Mouse (Mus musculus) heart, embryonic 14.5 days (tissue): ENCODE measurements at regions not wholly inside any gene's neighbourhood (a gene's known extent, or its start where the extent isn't known, plus 50 kb on each side); places are given as distances from the start of the nearest gene placed in this dataset.

Experiments
- ATAC-seq: fragments of 200-750 bp; cut with Nextera tagmentation; 2 replicates; pipeline ENCODE4 v1.8.0; 2017; ENCODE audit warnings: low read depth, moderate TSS enrichment; ENCODE audit not compliant: insufficient number of reproducible peaks, insufficient read depth, low FRiP score
- H3K27ac ChIP-seq, 2 experiments: fragments of 200-500 bp in 1 of 2; fragments of 300-500 bp in 1 of 2; sonication (generic) in 1 of 2; replicated peaks in 1 of 2; 2 replicates each; pipeline ENCODE4 v1.5.1; 2012 to 2014; ENCODE audit warnings: low read depth in 2 of 2, low read length in 2 of 2, control low read depth in 1 of 2, mild to moderate bottlenecking in 1 of 2, mixed read lengths in 1 of 2; ENCODE audit not compliant: control insufficient read depth in 1 of 2, insufficient read depth in 1 of 2
- H3K27me3 ChIP-seq: fragments of 300-500 bp; sonication (generic); 2 replicates; pipeline ENCODE4 v1.6.1; 2014; ENCODE audit warnings: mild to moderate bottlenecking, low read length, control low read depth; ENCODE audit not compliant: control insufficient read depth, insufficient read depth
- H3K36me3 ChIP-seq: fragments of 300-500 bp; sonication (generic); 2 replicates; pipeline ENCODE4 v1.6.1; 2014; ENCODE audit warnings: mild to moderate bottlenecking, control low read depth, low read length, mixed read lengths; ENCODE audit not compliant: control insufficient read depth, insufficient read depth
- H3K4me1 ChIP-seq, 2 experiments: fragments of 200-500 bp in 1 of 2; fragments of 300-500 bp in 1 of 2; sonication (generic) in 1 of 2; 2 replicates each; pipeline ENCODE4 v1.6.1; 2012 to 2014; ENCODE audit warnings: low read length in 2 of 2, control low read depth in 1 of 2, mixed read lengths in 1 of 2; ENCODE audit not compliant: control insufficient read depth in 2 of 2, insufficient read depth in 2 of 2
- H3K4me2 ChIP-seq: fragments of 300-500 bp; sonication (generic); 2 replicates; pipeline ENCODE4 v1.6.1; 2014; ENCODE audit warnings: mild to moderate bottlenecking, low read length
- H3K4me3 ChIP-seq, 2 experiments: fragments of 200-500 bp in 1 of 2; fragments of 300-500 bp in 1 of 2; sonication (generic) in 1 of 2; 2 replicates each; pipeline ENCODE4 v1.5.1; 2012 to 2014; ENCODE audit warnings: low read length in 2 of 2, mild to moderate bottlenecking in 2 of 2, control low read depth in 1 of 2, low read depth in 1 of 2, moderate library complexity in 1 of 2; ENCODE audit not compliant: control insufficient read depth in 1 of 2, insufficient read depth in 1 of 2
- H3K9ac ChIP-seq: fragments of 300-500 bp; sonication (generic); 2 replicates; pipeline ENCODE4 v1.6.1; 2014; ENCODE audit warnings: mild to moderate bottlenecking, low read length
- H3K9me3 ChIP-seq: fragments of 300-500 bp; sonication (generic); 2 replicates; pipeline ENCODE4 v1.6.1; 2016; ENCODE audit warnings: low read length, control low read depth; ENCODE audit not compliant: control insufficient read depth
- WGBS: fragments of 180-500 bp; shearing (Covaris S2); extraction: QIAGEN DNeasy Blood & Tissue Kit; methylation state at CpG from one replicate; pipeline ENCODE4 v1.1.7; 2014; 5-methylcytosine and 5-hydroxymethylcytosine counted together

DNA sequence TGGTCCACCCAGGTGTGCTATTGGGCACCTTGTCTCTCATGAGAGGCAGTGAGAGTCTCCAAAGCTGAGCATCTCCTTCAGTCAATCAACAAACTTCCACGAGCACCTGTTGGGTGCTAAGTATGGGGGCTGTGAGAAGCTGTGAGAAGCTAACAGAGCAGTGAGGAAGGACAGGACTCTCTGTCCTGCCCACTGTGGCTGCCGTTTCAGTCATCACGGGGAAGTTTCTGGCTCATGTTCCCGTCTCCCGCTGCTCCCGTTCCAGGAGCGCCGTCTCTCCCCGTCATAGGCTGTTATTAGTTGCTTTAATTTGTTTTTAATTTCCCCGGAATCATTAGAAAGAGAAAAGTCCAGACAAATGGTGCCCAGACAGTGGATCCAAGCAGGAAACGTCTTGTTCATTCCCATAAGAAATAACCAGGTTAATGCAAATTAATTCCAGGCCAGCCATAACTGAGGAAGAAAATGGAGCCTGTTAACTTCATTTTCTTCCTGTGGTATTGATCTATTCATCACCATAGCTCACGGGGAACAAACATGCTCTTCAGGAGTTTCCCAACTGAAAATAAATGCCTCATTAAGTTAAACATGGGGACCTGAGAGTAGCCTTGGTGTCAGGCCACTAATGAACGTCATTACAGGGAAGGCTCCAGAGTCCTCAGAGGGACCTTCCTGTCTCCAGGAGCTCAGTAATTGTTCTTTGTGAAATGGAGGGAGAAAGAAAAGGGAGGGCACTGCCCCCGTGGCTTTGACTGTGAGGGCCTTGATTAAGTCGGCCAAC, 70.3 kb downstream of the Matn1 start:
- Histone ChIP-seq H3K27me3 (no peaks in the 10 kb centered on the region), H3K4me2 (no peak overlapping the region), H3K4me3 (no peak overlapping the region), H3K4me1 (no peaks in the 10 kb centered on the region), H3K9ac (no peak overlapping the region), H3K27ac (no peak overlapping the region), H3K36me3 (no peaks in the 10 kb centered on the region), H3K9me3 (peaks cover 5% of the 10 kb centered on the region; the same call in 1 of the 2 replicates)
- no peak for ATAC-seq
- 66% methylated on average over 15 of the region's 15 CpGs for WGBS

DNA sequence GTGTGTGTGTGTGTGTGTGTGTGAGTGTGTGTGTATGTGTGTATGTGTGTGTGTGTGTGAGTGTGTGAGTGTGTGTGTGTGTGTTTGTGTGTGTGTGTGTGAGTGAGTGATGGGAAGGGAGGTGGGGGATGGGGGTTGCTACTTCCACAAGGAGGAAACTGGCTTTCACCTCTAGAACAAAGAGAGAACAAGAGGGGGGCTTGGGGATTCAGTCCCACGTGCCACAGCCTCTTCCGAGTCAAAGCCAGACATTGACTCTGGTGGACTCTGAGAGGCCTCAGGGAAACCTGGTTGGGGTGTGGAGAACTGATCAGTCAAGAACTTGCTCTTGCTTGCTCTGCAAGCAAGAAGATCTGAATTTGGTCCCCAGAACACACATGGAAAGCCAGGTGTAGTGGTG, 71.0 kb downstream of the Matn1 start:
- WGBS = 56% methylated on average over 2 of the region's 2 CpGs
- H3K36me3 ChIP-seq = no peaks in the 10 kb centered on the region
- H3K9me3 ChIP-seq = peaks cover 5% of the 10 kb centered on the region; the same call in 1 of the 2 replicates
- no peak overlapping the region for H3K4me2 ChIP-seq
- no peak for ATAC-seq
- no peaks in the 10 kb centered on the region for H3K4me1 ChIP-seq
- H3K4me3 ChIP-seq = no peak overlapping the region
- no peak overlapping the region for H3K27ac ChIP-seq
- no peak overlapping the region for H3K9ac ChIP-seq
- H3K27me3 ChIP-seq = no peaks in the 10 kb centered on the region

DNA sequence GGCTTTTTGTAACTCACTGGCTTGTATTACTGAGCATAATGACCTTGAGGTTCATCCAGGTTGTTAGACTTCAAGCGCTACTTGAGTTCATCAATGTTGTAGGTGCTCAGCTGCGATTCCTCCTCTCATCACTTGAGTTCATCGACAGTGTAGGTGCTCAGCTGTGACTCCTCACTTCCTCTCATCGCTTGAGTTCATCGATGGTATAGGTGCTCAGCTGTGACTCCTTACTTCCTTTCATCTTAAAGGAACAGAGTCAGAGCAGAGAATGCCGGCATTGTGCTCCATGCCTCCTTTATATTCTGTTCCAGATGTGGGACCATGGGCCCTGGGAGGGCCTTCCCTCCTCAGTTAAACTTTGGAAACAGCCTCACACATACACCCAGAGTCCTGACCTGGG, 79.4 kb downstream of the Matn1 start:
- H3K4me1 ChIP-seq = no peaks in the 10 kb centered on the region
- no peak overlapping the region for H3K4me2 ChIP-seq
- H3K9ac ChIP-seq = no peak overlapping the region
- no peak overlapping the region for H3K4me3 ChIP-seq
- no peak for ATAC-seq
- no peaks in the 10 kb centered on the region for H3K36me3 ChIP-seq
- no peaks in the 10 kb centered on the region for H3K27me3 ChIP-seq
- 49% methylated on average over 6 of the region's 6 CpGs for WGBS
- H3K27ac ChIP-seq = no peak overlapping the region
- H3K9me3 ChIP-seq = no peaks in the 10 kb centered on the region

DNA sequence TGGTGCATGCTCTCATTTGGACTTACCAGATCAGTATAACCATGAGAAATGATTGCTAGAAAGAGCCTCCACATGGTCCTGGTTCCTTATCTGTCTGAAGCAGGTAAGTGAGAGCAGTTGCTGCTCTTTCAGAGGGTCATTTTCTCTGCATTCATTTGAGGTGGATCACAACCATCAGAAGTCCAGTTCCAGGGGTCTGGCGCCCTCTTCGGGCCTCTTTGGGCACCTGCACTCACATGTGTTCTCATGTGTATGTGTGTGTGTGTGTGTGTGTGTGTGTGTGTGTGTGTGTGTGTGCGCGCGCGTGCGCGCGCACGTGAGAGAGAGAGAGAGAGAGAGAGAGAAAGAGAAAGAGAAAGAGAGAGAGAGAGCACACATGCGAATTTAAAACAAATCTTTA, 92.1 kb downstream of the Matn1 start:
- ATAC-seq = no peak

DNA sequence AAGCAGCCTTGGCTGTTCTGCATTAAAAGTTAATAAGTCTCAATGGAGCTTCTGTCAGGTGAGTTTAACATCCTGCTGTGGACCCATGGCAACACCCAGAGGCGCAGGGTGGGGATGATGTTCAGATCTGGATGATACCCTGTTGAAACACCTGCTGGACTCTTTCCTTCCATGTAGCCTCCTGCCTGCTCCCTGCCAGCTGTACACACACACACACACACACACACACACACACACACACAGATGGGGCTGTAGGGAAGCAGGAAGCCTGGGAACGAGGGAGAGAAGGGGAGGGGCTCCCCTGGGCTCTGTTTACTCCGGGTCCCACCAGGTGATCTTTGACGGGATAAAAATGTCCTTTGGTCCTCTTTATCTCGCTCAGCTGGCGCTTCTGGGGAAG, 93.0 kb downstream of the Matn1 start:
- Histone ChIP-seq H3K4me2 (no peak overlapping the region), H3K4me1 (no peaks in the 10 kb centered on the region), H3K27ac (no peak overlapping the region), H3K4me3 (no peak overlapping the region), H3K9me3 (no peaks in the 10 kb centered on the region), H3K27me3 (peaks cover 9% of the 10 kb centered on the region; the same call in 1 of the 2 replicates), H3K9ac (no peak overlapping the region), H3K36me3 (no peaks in the 10 kb centered on the region)
- 15% methylated on average over 6 of the region's 6 CpGs for WGBS
- no peak for ATAC-seq

More for the DNA sequence above, 92.1 kb downstream of the Matn1 start:
- Histone ChIP-seq H3K36me3 (no peaks in the 10 kb centered on the region), H3K9me3 (no peaks in the 10 kb centered on the region), H3K4me3 (no peak overlapping the region), H3K27me3 (peaks cover 9% of the 10 kb centered on the region; the same call in 1 of the 2 replicates), H3K4me2 (no peak overlapping the region), H3K4me1 (no peaks in the 10 kb centered on the region), H3K9ac (no peak overlapping the region), H3K27ac (no peak overlapping the region)
- WGBS = 84% methylated on average over 7 of the region's 11 CpGs

DNA sequence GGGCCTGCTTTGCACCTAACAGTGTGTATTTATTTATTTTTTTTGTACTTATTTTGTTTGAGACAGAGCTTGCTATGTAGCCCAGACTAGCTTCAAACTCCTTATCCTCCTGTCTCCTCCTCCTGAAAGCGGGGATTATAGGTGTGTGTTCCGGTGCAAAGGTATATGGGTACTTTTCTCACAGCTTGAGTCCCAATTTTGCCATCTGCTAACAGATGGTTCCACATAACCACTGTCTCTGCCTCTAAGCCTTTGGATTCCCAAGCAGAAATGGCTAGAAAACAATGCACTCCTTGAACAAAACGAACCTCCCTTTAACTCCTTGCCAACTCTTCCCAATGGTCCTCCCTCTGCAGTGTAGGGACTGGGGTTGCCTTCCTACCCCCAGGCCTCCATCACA, 95.5 kb downstream of the Matn1 start:
- ATAC-seq = no peak
- Histone ChIP-seq H3K9me3 (no peaks in the 10 kb centered on the region), H3K4me1 (no peaks in the 10 kb centered on the region), H3K27me3 (0 out of 2 replicates have a peak, but pooled peaks cover 9% of the 10 kb centered on the region), H3K36me3 (no peaks in the 10 kb centered on the region), H3K4me3 (no peak overlapping the region), H3K27ac (no peak overlapping the region), H3K4me2 (no peak overlapping the region), H3K9ac (no peak overlapping the region)
- WGBS = 77% methylated on average over 3 of the region's 3 CpGs

DNA sequence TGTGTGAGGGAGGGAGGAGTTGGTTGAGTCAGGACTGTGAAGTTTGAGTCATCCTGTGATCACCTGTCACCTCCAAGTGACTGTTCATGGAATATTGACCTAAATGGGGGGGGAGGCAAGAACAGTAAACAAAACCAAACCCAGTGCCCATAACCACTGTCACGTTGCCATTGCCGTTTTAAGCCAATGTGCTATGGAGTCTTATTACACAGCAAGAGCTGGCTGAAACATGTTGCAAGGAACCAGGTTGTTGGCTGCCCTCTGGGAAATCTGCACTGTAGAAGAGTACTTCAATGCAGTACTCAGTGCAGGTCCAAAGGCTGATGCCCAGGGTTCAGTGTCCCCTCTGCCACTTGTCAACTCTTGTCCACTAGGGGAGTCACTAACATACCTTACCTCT, 97.0 kb downstream of the Matn1 start:
- Histone ChIP-seq H3K36me3 (no peaks in the 10 kb centered on the region), H3K9me3 (no peaks in the 10 kb centered on the region), H3K27me3 (0 out of 2 replicates have a peak, but pooled peaks cover 9% of the 10 kb centered on the region), H3K27ac (no peak overlapping the region), H3K4me3 (no peak overlapping the region), H3K4me1 (no peaks in the 10 kb centered on the region), H3K4me2 (no peak overlapping the region), H3K9ac (no peak overlapping the region)
- no peak for ATAC-seq
- 73% methylated on average over 2 of the region's 2 CpGs for WGBS

DNA sequence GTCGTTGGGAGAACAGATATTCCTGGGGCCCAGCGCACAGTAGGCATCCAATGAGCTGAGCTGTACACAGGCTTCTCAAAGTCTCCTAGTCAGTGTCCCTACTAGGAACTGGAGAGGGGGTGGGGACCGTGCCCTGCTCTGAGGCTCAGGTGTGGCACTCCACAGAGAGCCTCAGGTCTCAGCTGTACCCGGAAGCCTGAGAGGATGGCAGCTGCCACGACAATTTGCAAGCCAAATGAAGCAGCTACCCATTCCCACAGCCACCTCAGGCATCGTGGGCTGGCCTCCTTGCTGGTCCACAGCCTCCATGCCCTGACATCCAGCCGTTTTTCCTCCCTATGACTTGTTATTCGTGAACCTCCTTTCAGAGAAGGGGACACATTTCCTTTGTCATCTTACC, 101.9 kb downstream of the Matn1 start:
- Histone ChIP-seq H3K4me1 (no peaks in the 10 kb centered on the region), H3K4me3 (no peak overlapping the region), H3K27me3 (no peaks in the 10 kb centered on the region), H3K9ac (no peak overlapping the region), H3K36me3 (no peaks in the 10 kb centered on the region), H3K27ac (no peak overlapping the region), H3K9me3 (no peaks in the 10 kb centered on the region), H3K4me2 (no peak overlapping the region)
- WGBS = 48% methylated on average over 8 of the region's 8 CpGs
- ATAC-seq = no peak
